Mouse (Mus musculus) heart, adult 2 months (tissue): Measurements from ENCODE around the gene Tmc4.

Experiments used
- CTCF ChIP-seq: fragments of 200-600 bp; IDR thresholded peaks from 2 replicates; pipeline ENCODE4 v1.8.1; 2022; ENCODE audit warnings: antibody characterized with exemption, mild to moderate bottlenecking, moderate library complexity
- EP300 ChIP-seq: fragments of 200-500 bp; IDR thresholded peaks from 2 replicates; pipeline ENCODE4 v1.6.1; 2011; ENCODE audit warnings: low read depth, low read length, control low read depth; ENCODE audit not compliant: insufficient read depth
- POLR2A ChIP-seq: fragments of 200-500 bp; IDR thresholded peaks from 2 replicates; pipeline ENCODE4 v1.6.1; 2011; ENCODE audit warnings: mild to moderate bottlenecking, low read depth, low read length, control low read depth; ENCODE audit not compliant: insufficient read depth

- TF ChIP-seq CTCF: no peak
- TF ChIP-seq POLR2A: no peak
- no peak for TF ChIP-seq EP300
These were observed 21.1 kb upstream of the Tmc4 start for GRCm38 (mm10) chr7:3698471-3698870.
